Mouse (Mus musculus) kidney, embryonic 14.5 days (tissue): ENCODE data around the gene Katnbl1. TPM values are rescaled to one million over a fixed set of nuclear protein-coding genes. Genes with fewer than 3 reads are reported as not detected.
"Not testable (repeated sequence)": the region's sequence is repeated elsewhere in the genome, so short reads cannot be mapped to it uniquely, and the experiment has no call there.

Experiments
- ATAC-seq: fragments of 200-750 bp; cut with Nextera tagmentation; 2 replicates; pipeline ENCODE4 v1.8.0; 2017; ENCODE audit warnings: moderate number of reproducible peaks, mild to moderate bottlenecking, moderate TSS enrichment, moderate library complexity; ENCODE audit not compliant: low FRiP score, low TSS enrichment
- H3K27ac ChIP-seq: fragments of 300-500 bp; sonication (generic); 2 replicates; pipeline ENCODE4 v1.5.1; 2014; ENCODE audit warnings: low read depth, mild to moderate bottlenecking, low read length, moderate library complexity, mixed read lengths
- H3K27me3 ChIP-seq: fragments of 300-500 bp; sonication (generic); 2 replicates; pipeline ENCODE4 v1.6.1; 2014; ENCODE audit warnings: mild to moderate bottlenecking, low read length; ENCODE audit not compliant: control insufficient read depth, insufficient read depth
- H3K36me3 ChIP-seq: fragments of 300-500 bp; sonication (generic); 2 replicates; pipeline ENCODE4 v1.6.1; 2014; ENCODE audit warnings: low read length, mixed read lengths; ENCODE audit not compliant: control insufficient read depth, insufficient read depth
- H3K4me1 ChIP-seq: fragments of 300-500 bp; sonication (generic); 2 replicates; pipeline ENCODE4 v1.6.1; 2014; ENCODE audit warnings: low read length, mixed read lengths; ENCODE audit not compliant: control insufficient read depth, insufficient read depth
- H3K4me2 ChIP-seq: fragments of 300-500 bp; sonication (generic); replicated peaks from 2 replicates; pipeline ENCODE4 v1.6.1; 2014; ENCODE audit warnings: low read depth, mild to moderate bottlenecking, low read length
- H3K4me3 ChIP-seq: fragments of 300-500 bp; sonication (generic); 2 replicates; pipeline ENCODE4 v1.5.1; 2014; ENCODE audit warnings: mild to moderate bottlenecking, low read length
- H3K9ac ChIP-seq: fragments of 300-500 bp; sonication (generic); 2 replicates; pipeline ENCODE4 v1.6.1; 2014; ENCODE audit warnings: low read depth, mild to moderate bottlenecking, low read length, moderate library complexity
- H3K9me3 ChIP-seq: fragments of 300-500 bp; sonication (generic); 2 replicates; pipeline ENCODE4 v1.6.1; 2016; ENCODE audit warnings: low read length; ENCODE audit not compliant: control insufficient read depth
- WGBS: fragments of 180-500 bp; shearing (Covaris S2); extraction: QIAGEN DNeasy Blood & Tissue Kit; methylation state at CpG from one replicate; pipeline ENCODE4 v1.1.7; 2014; 5-methylcytosine and 5-hydroxymethylcytosine counted together
- polyA plus RNA-seq: library from polyadenylated mRNA; unstranded; fragments of >200 nt; fragmentation: Nextera tagmentation; extraction: Ambion mirVana; gene quantifications from 2 replicates; pipeline ENCODE4 v1.2.1, GENCODE M21; 2014

Katnbl1 gene
- polyA plus RNA-seq, 1 experiment from 2014 or later = 46.5 TPM

- Histone ChIP-seq H3K4me1 (no peaks in the 10 kb centered on the region), H3K36me3 (no peaks in the 10 kb centered on the region), H3K9me3 (no peaks in the 10 kb centered on the region), H3K27ac (no peak overlapping the region), H3K4me3 (no peak overlapping the region), H3K27me3 (no peaks in the 10 kb centered on the region), H3K9ac (no peak overlapping the region), H3K4me2 (no peak overlapping the region)
- 93% methylated on average over 4 of the region's 4 CpGs for WGBS
- no peak for ATAC-seq
Measured at GRCm38 (mm10) chr2:112429665-112430064, 50.7 kb downstream of the Katnbl1 start.

DNA sequence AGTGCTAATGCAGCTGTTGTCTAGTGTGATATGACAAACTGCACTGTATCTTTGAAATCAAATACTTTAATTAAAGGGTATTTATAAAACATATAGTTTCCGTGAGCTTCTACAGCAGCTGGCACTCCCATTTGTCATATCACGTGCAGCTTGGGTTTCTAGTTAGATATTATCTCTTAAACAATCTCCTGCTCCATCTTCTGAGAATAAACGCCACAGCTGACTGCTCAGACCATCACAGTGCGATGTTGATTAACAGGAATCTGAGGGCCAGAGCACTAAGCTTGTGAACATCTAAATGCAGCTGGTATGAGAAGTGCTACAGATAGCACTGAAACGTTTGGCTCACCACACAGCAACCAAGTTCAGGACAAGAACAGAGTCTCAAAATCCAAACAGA, 51.4 kb downstream of the Katnbl1 start:
- no peak for ATAC-seq
- no peak overlapping the region for H3K4me3 ChIP-seq
- WGBS = 58% methylated on average over 5 of the region's 5 CpGs

GRCm38 (mm10) chr2:112432523-112432922, 53.5 kb downstream of the Katnbl1 start:
- Histone ChIP-seq H3K27me3 (no peaks in the 10 kb centered on the region), H3K4me3 (no peak overlapping the region), H3K4me2 (no peak overlapping the region), H3K36me3 (no peaks in the 10 kb centered on the region), H3K4me1 (no peaks in the 10 kb centered on the region), H3K9me3 (no peaks in the 10 kb centered on the region), H3K27ac (no peak overlapping the region), H3K9ac (no peak overlapping the region)
- ATAC-seq = no peak
- 97% methylated on average over 2 of the region's 2 CpGs for WGBS

More for the DNA sequence above, 51.4 kb downstream of the Katnbl1 start:
- Histone ChIP-seq H3K9me3 (no peaks in the 10 kb centered on the region), H3K36me3 (no peaks in the 10 kb centered on the region), H3K27ac (no peak overlapping the region), H3K9ac (no peak overlapping the region), H3K27me3 (no peaks in the 10 kb centered on the region), H3K4me2 (no peak overlapping the region), H3K4me1 (no peaks in the 10 kb centered on the region)

- Histone ChIP-seq H3K4me1 (no peaks in the 10 kb centered on the region), H3K9me3 (no peaks in the 10 kb centered on the region), H3K4me2 (no peak overlapping the region), H3K36me3 (no peaks in the 10 kb centered on the region), H3K9ac (no peak overlapping the region), H3K27me3 (no peaks in the 10 kb centered on the region), H3K4me3 (no peak overlapping the region), H3K27ac (no peak overlapping the region)
- 65% methylated on average over 2 of the region's 2 CpGs for WGBS
- ATAC-seq = no peak
Measured at GRCm38 (mm10) chr2:112433359-112433758, 54.3 kb downstream of the Katnbl1 start.

DNA sequence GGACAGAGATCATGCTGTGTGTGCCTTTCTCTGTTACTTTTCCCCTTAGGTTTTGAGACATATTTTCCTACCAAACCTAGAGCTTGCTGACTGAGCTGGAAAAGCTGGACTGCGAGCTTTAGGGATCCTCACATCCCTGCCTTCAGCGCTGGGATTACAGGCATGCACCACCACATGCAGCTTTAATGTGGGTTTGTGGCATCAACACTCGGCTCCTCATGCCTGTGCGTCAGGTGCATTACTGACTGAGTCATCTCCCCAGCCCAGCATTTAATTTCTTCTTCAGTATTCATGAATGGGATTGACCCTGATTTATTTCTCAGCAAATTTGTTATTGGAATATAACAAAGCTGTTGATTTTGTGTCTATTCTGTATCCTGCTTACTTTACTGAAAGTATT, 57.3 kb downstream of the Katnbl1 start:
- WGBS = 73% methylated on average over 4 of the region's 4 CpGs
- no peaks in the 10 kb centered on the region for H3K9me3 ChIP-seq
- H3K27me3 ChIP-seq = no peaks in the 10 kb centered on the region
- H3K36me3 ChIP-seq = no peaks in the 10 kb centered on the region
- H3K9ac ChIP-seq = no peak overlapping the region
- H3K4me3 ChIP-seq = no peak overlapping the region
- no peaks in the 10 kb centered on the region for H3K4me1 ChIP-seq
- H3K27ac ChIP-seq = no peak overlapping the region
- H3K4me2 ChIP-seq = no peak overlapping the region
- no peak for ATAC-seq

DNA sequence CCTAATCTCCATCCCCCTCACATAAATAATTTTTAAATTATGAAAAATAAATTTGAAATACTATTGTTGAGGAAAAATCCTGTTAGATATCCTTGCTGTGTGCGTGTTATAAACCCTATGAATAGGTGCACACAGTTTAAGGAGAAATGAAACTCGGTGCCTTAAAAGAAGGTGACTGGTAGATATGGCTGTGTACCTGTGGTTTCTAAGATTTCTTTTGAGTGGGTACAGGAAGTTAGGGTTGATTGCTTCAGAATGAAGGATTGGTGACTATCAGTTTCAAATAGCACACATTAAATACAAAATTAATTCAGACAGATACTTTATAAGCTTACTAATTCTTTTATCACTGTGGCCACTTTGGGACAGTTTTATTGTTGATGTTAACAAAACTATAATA, 58.6 kb downstream of the Katnbl1 start:
- no peaks in the 10 kb centered on the region for H3K9me3 ChIP-seq
- no peak for ATAC-seq
- no peaks in the 10 kb centered on the region for H3K27me3 ChIP-seq
- no peaks in the 10 kb centered on the region for H3K4me1 ChIP-seq
- H3K9ac ChIP-seq = no peak overlapping the region
- H3K27ac ChIP-seq = no peak overlapping the region
- no peak overlapping the region for H3K4me3 ChIP-seq
- H3K4me2 ChIP-seq = no peak overlapping the region
- 96% methylated on average over 2 of the region's 2 CpGs for WGBS
- no peaks in the 10 kb centered on the region for H3K36me3 ChIP-seq

DNA sequence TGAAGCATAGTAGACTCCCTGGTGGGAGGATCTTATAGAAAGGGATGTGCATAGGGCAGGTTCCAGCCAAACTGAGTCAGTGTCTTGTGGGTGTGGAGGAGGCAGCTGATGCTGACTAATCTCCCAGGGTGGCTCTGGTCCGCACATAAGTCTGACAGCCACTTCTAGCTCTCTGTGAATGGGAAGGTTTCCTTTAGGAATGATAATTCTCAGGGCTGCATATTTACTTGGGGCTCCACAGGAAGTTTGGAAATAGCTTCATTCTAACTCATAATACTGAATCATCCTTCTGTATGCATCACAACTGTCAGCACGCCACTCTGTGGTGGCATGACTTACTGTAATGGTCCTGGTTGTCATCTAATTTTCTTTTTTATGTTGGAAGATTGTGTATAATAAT, 64.5 kb downstream of the Katnbl1 start:
- Histone ChIP-seq H3K27ac (no peak overlapping the region), H3K9me3 (no peaks in the 10 kb centered on the region), H3K4me3 (no peak overlapping the region), H3K36me3 (no peaks in the 10 kb centered on the region), H3K4me1 (no peaks in the 10 kb centered on the region), H3K9ac (no peak overlapping the region), H3K27me3 (no peaks in the 10 kb centered on the region), H3K4me2 (no peak overlapping the region)
- ATAC-seq = no peak
- 69% methylated on average over 2 of the region's 2 CpGs for WGBS

- no peak for ATAC-seq
- Histone ChIP-seq H3K27ac (no peak overlapping the region), H3K4me3 (no peak overlapping the region), H3K4me1 (no peaks in the 10 kb centered on the region), H3K27me3 (no peaks in the 10 kb centered on the region), H3K9ac (no peak overlapping the region), H3K4me2 (no peak overlapping the region), H3K36me3 (no peaks in the 10 kb centered on the region), H3K9me3 (no peaks in the 10 kb centered on the region)
Measured at GRCm38 (mm10) chr2:112445511-112445910, 66.5 kb downstream of the Katnbl1 start.

- H3K36me3 ChIP-seq, H3K9ac ChIP-seq, H3K4me1 ChIP-seq, H3K9me3 ChIP-seq, ATAC-seq, H3K4me2 ChIP-seq, H3K27me3 ChIP-seq, H3K4me3 ChIP-seq, H3K27ac ChIP-seq: not testable (repeated sequence)
- 75% methylated on average over 4 of the region's 4 CpGs for WGBS
Measured at GRCm38 (mm10) chr2:112448046-112448445, 69.0 kb downstream of the Katnbl1 start.
